Mouse (Mus musculus) lung, adult 2 months (tissue): Measurements from ENCODE around the gene Glra4.

ENCODE experiments used
- CTCF ChIP-seq: fragments of 200-500 bp; IDR thresholded peaks from 2 replicates; pipeline ENCODE4 v1.5.1; 2011; ENCODE audit warnings: mild to moderate bottlenecking, low read length, control low read depth; ENCODE audit not compliant: insufficient read depth
- POLR2A ChIP-seq: fragments of 200-500 bp; IDR thresholded peaks from 2 replicates; pipeline ENCODE4 v1.6.1; 2011; ENCODE audit warnings: low read depth, mild to moderate bottlenecking, control low read depth, low read length, borderline replicate concordance; ENCODE audit errors: extremely low read depth

- TF ChIP-seq POLR2A (no peak), CTCF (peak; percentile 79)
Observed at GRCm38 (mm10) chrX:136820250-136820649, 40.3 kb upstream of the Glra4 start.
